Mouse (Mus musculus): ENCODE results near the gene Zc3h13.

DNA sequence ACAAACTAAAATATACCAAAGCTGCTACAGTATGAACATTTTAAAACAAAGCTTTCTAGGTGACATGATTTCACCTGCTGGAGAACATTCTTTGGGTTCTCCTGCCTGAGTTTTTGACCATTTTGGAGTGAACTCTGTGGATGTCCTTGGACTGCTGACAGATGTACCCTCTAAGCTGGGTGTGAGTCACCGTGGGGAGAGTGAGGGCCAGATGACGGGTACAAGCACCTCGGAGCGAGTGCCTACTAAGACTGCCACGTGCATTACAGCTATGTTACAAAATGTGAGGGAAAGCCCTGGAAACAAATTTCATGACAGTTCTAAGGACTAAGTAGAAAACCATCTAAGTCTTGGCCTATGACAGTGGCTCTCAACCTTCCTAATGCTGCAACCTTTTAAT is 14.6 kb upstream of the Zc3h13 start:
- TF ChIP-seq POLR2A (IDR thresholded peaks at IDR 0.05; ENCODE audit: control insufficient read depth, extremely low read depth, insufficient read depth, low read length, poor library complexity) (no peak), CTCF (IDR thresholded peaks at IDR 0.05; ENCODE audit: borderline replicate concordance, control insufficient read depth, extremely low read depth, insufficient read depth, low read length, poor library complexity) (no peak)

Data from thymus, adult 2 months (tissue).